Mouse (Mus musculus): ENCODE data around the gene Aebp2. TPM values are rescaled to one million over a fixed set of nuclear protein-coding genes. Genes with fewer than 3 reads are reported as not detected.
"Not testable (repeated sequence)": the region's sequence is repeated elsewhere in the genome, so short reads cannot be mapped to it uniquely, and the experiment has no call there.

Gene Aebp2
- polyA plus RNA-seq, 1 experiment from 2014 or later: 19.6 TPM

DNA sequence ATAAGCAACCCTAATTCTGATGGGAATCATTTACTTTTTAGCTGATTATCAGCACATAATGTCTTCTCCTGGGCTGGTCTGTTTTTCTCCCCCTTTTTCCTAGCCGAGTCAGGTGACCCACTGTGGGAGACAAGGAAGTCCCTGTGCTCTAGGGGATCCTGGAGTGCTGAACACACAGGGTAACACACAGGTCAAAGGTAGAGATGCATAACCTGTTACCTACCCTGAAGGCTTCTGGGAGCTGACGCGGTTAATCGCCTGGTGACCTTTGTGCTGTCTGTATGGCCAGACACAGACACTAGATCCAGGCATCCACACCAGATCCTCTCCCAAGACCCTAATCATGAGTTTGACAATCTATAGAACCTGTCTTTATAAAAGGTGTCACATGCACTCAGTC, 21.3 kb upstream of the Aebp2 start:
- 0 out of 2 replicates have a peak, but pooled peaks cover 4% of the 10 kb centered on the region for H3K4me1 ChIP-seq (ENCODE audit: control insufficient read depth, insufficient read depth, low read length)
- no peak overlapping the region for H3K9ac ChIP-seq (replicated peaks; ENCODE audit: low read depth, low read length)
- ATAC-seq (ENCODE audit: insufficient number of reproducible peaks, insufficient read depth, low FRiP score, low read depth): no peak
- H3K27me3 ChIP-seq (ENCODE audit: control insufficient read depth, insufficient read depth, low read length): no peaks in the 10 kb centered on the region
- no peak overlapping the region for H3K4me2 ChIP-seq (replicated peaks; ENCODE audit: low read depth, low read length)
- H3K27ac ChIP-seq (ENCODE audit: low read length): no peak overlapping the region
- H3K36me3 ChIP-seq (ENCODE audit: control insufficient read depth, insufficient read depth, low read length): peaks cover 16% of the 10 kb centered on the region
- H3K9me3 ChIP-seq (ENCODE audit: control insufficient read depth, low read depth, low read length): no peaks in the 10 kb centered on the region
- no peak overlapping the region for H3K4me3 ChIP-seq (ENCODE audit: low read depth, low read length)
- 91% methylated on average over 4 of the region's 4 CpGs for WGBS

DNA sequence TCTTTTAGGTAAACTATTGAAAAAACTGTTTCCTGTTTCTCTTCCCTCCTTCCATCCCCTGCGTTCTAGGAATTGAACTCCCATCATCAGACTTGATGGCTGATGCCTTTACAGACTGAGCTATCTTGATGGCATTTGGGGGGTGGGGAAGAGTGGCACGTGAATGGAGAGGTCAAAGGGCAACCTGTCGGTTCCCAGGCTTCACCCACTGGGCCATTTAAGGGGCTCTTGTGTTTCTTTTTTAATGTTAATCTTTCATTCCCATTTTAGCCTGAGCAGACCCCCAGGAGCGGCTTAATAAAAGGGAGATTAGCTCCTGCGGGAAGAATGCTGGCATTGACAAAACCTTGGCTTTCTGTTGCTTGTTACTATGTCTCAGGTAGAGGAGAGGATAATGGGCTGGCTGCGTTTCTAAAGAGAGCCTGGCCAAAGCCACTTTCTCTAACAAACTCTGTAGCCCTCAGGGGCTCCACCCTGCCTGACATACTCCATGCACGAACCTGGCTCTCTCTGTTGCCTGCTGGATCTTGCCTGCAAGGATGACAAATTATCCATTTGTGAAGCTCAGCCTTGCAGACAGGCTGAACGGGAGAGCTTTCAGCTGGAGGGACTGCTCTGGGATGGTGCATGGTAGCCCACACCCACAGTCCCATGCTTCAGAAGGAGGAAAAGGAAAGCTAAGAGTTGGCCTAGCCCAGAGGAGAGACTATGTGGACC, 19.1 kb upstream of the Aebp2 start:
- no peaks in the 10 kb centered on the region for H3K27me3 ChIP-seq (ENCODE audit: control insufficient read depth, insufficient read depth, low read length)
- peak; percentile 50; the same call in 1 of the 2 replicates for ATAC-seq (ENCODE audit: insufficient number of reproducible peaks, insufficient read depth, low FRiP score, low read depth)
- H3K36me3 ChIP-seq (ENCODE audit: control insufficient read depth, insufficient read depth, low read length): no peaks in the 10 kb centered on the region; the same call in 1 of the 2 replicates
- 0 out of 2 replicates have a peak, but pooled peaks cover 4% of the 10 kb centered on the region for H3K4me1 ChIP-seq (ENCODE audit: control insufficient read depth, insufficient read depth, low read length)
- H3K27ac ChIP-seq (ENCODE audit: low read length): no peak overlapping the region
- no peak overlapping the region for H3K4me3 ChIP-seq (ENCODE audit: low read depth, low read length)
- H3K9me3 ChIP-seq (ENCODE audit: control insufficient read depth, low read depth, low read length): no peaks in the 10 kb centered on the region
- no peak overlapping the region for H3K9ac ChIP-seq (replicated peaks; ENCODE audit: low read depth, low read length)
- H3K4me2 ChIP-seq (replicated peaks; ENCODE audit: low read depth, low read length): no peak overlapping the region
- 13% methylated on average over 8 of the region's 8 CpGs for WGBS

DNA sequence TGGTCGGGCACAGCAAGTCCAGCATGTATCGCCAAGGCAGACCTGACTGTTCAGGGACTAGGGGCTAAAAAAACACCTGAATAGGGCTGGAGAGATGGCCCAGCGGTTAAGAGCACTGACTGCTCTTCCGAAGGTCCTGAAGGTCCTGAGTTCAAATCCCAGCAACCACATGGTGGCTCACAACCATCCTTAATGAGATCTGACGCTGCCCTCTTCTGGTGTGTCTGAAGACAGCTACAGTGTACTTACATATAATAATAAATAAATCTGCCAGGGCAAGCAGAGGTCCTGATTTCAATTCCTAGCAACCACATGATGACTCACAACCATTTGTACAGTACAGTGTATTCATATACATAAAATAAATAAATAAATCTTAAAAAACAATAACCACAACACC, 17.3 kb upstream of the Aebp2 start:
- not testable (repeated sequence) for H3K4me2 ChIP-seq (replicated peaks; ENCODE audit: low read depth, low read length); H3K27me3 ChIP-seq (ENCODE audit: control insufficient read depth, insufficient read depth, low read length); ATAC-seq (ENCODE audit: insufficient number of reproducible peaks, insufficient read depth, low FRiP score, low read depth); H3K9ac ChIP-seq (replicated peaks; ENCODE audit: low read depth, low read length); H3K27ac ChIP-seq (ENCODE audit: low read length); H3K4me3 ChIP-seq (ENCODE audit: low read depth, low read length); H3K9me3 ChIP-seq (ENCODE audit: control insufficient read depth, low read depth, low read length); H3K36me3 ChIP-seq (ENCODE audit: control insufficient read depth, insufficient read depth, low read length); H3K4me1 ChIP-seq (ENCODE audit: control insufficient read depth, insufficient read depth, low read length)
- 87% methylated on average over 5 of the region's 5 CpGs for WGBS

DNA sequence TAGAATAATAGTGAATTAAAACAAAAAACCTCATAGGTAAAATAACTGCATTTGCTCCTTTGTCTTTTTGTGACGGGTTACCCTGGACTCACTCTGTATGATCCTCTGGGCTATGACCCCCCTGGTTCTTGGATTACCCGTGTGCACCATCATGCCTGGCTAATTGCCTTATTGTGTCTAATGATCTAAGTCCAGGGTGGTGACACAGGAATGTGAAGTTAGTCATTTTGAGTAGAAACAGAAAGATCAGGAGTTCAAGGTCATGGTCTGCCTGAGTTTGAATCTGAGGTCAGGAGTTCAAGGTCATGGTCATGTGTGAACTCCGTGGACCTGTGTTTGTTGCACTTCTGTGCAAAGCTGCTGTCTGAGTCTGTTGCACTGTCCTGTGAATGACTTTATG, 16.7 kb upstream of the Aebp2 start:
- 68% methylated on average over 3 of the region's 3 CpGs for WGBS
- no peak overlapping the region for H3K9ac ChIP-seq (replicated peaks; ENCODE audit: low read depth, low read length)
- ATAC-seq (ENCODE audit: insufficient number of reproducible peaks, insufficient read depth, low FRiP score, low read depth): no peak

DNA sequence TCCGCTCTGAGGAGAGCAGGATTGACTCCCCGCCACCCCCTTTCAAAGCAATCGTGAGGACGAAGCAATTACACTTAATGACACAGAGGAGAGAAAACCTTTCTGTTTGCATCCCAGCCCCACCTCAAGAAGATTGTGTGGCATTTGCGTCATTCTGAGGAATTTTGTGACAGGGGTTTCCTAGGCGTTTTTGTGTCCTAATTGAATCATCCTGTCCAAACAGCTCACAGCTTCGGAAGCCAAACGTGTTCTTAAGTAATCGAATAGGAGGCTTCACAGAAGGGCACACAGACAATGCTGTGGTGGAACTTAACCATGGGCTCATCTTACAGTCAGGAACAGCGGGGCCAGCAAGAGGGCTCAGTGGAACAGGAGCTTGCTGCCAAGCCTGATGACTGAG, 15.9 kb upstream of the Aebp2 start:
- Histone ChIP-seq H3K27ac (ENCODE audit: low read length) (no peak overlapping the region), H3K9ac (replicated peaks; ENCODE audit: low read depth, low read length) (no peak overlapping the region), H3K4me1 (ENCODE audit: control insufficient read depth, insufficient read depth, low read length) (0 out of 2 replicates have a peak, but pooled peaks cover 4% of the 10 kb centered on the region), H3K9me3 (ENCODE audit: control insufficient read depth, low read depth, low read length) (no peaks in the 10 kb centered on the region), H3K4me3 (ENCODE audit: low read depth, low read length) (no peak overlapping the region), H3K27me3 (ENCODE audit: control insufficient read depth, insufficient read depth, low read length) (no peaks in the 10 kb centered on the region), H3K4me2 (replicated peaks; ENCODE audit: low read depth, low read length) (no peak overlapping the region), H3K36me3 (ENCODE audit: control insufficient read depth, insufficient read depth, low read length) (no peaks in the 10 kb centered on the region)
- ATAC-seq (ENCODE audit: insufficient number of reproducible peaks, insufficient read depth, low FRiP score, low read depth): no peak
- 61% methylated on average over 10 of the region's 10 CpGs for WGBS

More for the DNA sequence above, 16.7 kb upstream of the Aebp2 start:
- no peaks in the 10 kb centered on the region for H3K9me3 ChIP-seq (ENCODE audit: control insufficient read depth, low read depth, low read length)
- H3K27me3 ChIP-seq (ENCODE audit: control insufficient read depth, insufficient read depth, low read length): no peaks in the 10 kb centered on the region
- H3K4me3 ChIP-seq (ENCODE audit: low read depth, low read length): no peak overlapping the region
- H3K4me2 ChIP-seq (replicated peaks; ENCODE audit: low read depth, low read length): no peak overlapping the region
- H3K36me3 ChIP-seq (ENCODE audit: control insufficient read depth, insufficient read depth, low read length): no peaks in the 10 kb centered on the region
- no peak overlapping the region for H3K27ac ChIP-seq (ENCODE audit: low read length)
- H3K4me1 ChIP-seq (ENCODE audit: control insufficient read depth, insufficient read depth, low read length): 0 out of 2 replicates have a peak, but pooled peaks cover 4% of the 10 kb centered on the region

DNA sequence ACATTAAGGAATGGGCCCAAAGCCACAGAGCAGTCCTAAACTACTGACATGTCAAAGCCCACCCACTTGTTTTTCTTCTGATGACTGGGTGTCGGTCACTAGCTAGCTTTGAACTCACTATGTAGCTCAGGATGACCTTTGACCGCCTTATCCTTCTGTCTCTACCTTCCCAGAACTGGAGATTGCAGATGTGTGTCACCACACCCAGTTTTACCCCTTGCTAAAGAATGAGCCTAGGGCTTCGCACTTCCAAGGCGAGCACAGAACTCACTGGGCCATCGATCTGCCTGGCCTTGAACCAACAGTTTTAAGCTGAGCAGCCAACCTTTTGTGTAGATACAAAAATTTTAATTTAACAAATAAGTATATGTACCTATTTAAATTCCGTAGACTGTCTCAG, 13.8 kb upstream of the Aebp2 start:
- H3K4me2 ChIP-seq (replicated peaks; ENCODE audit: low read depth, low read length): no peak overlapping the region
- H3K9me3 ChIP-seq (ENCODE audit: control insufficient read depth, low read depth, low read length): no peaks in the 10 kb centered on the region
- no peaks in the 10 kb centered on the region for H3K36me3 ChIP-seq (ENCODE audit: control insufficient read depth, insufficient read depth, low read length)
- 90% methylated on average over 6 of the region's 6 CpGs for WGBS
- H3K4me1 ChIP-seq (ENCODE audit: control insufficient read depth, insufficient read depth, low read length): no peaks in the 10 kb centered on the region
- no peak overlapping the region for H3K4me3 ChIP-seq (ENCODE audit: low read depth, low read length)
- H3K27me3 ChIP-seq (ENCODE audit: control insufficient read depth, insufficient read depth, low read length): no peaks in the 10 kb centered on the region
- H3K9ac ChIP-seq (replicated peaks; ENCODE audit: low read depth, low read length): no peak overlapping the region
- no peak for ATAC-seq (ENCODE audit: insufficient number of reproducible peaks, insufficient read depth, low FRiP score, low read depth)
- H3K27ac ChIP-seq (ENCODE audit: low read length): no peak overlapping the region

DNA sequence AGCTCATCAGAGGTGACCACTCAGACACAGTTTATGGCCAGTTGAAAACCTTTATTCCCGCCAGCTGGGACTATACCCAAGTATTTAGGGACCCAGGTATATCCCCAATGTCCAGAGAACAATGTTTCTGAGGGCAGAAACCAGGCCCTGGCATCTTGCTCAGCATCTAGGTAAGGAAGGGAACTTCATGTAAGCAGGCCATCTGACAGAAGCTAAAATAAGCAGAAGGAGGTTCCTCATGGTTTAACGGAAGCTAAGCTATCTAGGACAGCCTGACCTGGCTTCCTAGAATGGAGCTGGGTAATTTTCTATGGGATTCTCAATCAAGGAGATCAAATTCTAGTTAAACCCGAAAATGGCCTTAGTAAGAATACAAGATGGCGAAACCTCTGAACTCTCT, 12.9 kb upstream of the Aebp2 start:
- H3K27ac ChIP-seq (ENCODE audit: low read length): no peak overlapping the region
- no peak overlapping the region for H3K4me3 ChIP-seq (ENCODE audit: low read depth, low read length)
- H3K27me3 ChIP-seq (ENCODE audit: control insufficient read depth, insufficient read depth, low read length): no peaks in the 10 kb centered on the region
- no peaks in the 10 kb centered on the region for H3K9me3 ChIP-seq (ENCODE audit: control insufficient read depth, low read depth, low read length)
- H3K9ac ChIP-seq (replicated peaks; ENCODE audit: low read depth, low read length): no peak overlapping the region
- H3K4me2 ChIP-seq (replicated peaks; ENCODE audit: low read depth, low read length): no peak overlapping the region
- no peaks in the 10 kb centered on the region for H3K36me3 ChIP-seq (ENCODE audit: control insufficient read depth, insufficient read depth, low read length)
- WGBS: 85% methylated on average over 4 of the region's 4 CpGs
- no peaks in the 10 kb centered on the region for H3K4me1 ChIP-seq (ENCODE audit: control insufficient read depth, insufficient read depth, low read length)
- no peak for ATAC-seq (ENCODE audit: insufficient number of reproducible peaks, insufficient read depth, low FRiP score, low read depth)

DNA sequence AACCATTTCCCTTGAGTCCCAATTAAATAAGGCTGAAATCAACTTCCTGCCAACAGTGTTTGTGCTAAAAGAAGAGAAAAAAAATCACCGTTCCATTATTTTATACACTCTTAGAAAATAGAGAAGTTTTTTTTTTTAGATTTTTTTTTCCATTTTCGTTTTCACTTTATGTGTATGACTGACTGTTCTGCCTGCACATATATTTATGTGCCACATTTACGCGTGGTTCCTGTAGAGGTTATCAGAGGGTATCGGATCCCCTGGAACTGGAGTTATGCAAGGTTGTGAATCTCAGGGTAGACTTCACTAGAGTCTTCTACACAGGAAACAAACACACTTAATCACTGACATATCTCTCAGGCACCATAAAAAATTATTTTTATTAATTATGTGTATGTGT, 12.3 kb upstream of the Aebp2 start:
- H3K9ac ChIP-seq (replicated peaks; ENCODE audit: low read depth, low read length): no peak overlapping the region
- H3K4me1 ChIP-seq (ENCODE audit: control insufficient read depth, insufficient read depth, low read length): no peaks in the 10 kb centered on the region
- H3K27me3 ChIP-seq (ENCODE audit: control insufficient read depth, insufficient read depth, low read length): no peaks in the 10 kb centered on the region
- H3K4me3 ChIP-seq (ENCODE audit: low read depth, low read length): no peak overlapping the region
- no peak for ATAC-seq (ENCODE audit: insufficient number of reproducible peaks, insufficient read depth, low FRiP score, low read depth)
- H3K27ac ChIP-seq (ENCODE audit: low read length): no peak overlapping the region
- WGBS: 85% methylated on average over 5 of the region's 5 CpGs
- H3K36me3 ChIP-seq (ENCODE audit: control insufficient read depth, insufficient read depth, low read length): no peaks in the 10 kb centered on the region
- no peak overlapping the region for H3K4me2 ChIP-seq (replicated peaks; ENCODE audit: low read depth, low read length)
- H3K9me3 ChIP-seq (ENCODE audit: control insufficient read depth, low read depth, low read length): no peaks in the 10 kb centered on the region

DNA sequence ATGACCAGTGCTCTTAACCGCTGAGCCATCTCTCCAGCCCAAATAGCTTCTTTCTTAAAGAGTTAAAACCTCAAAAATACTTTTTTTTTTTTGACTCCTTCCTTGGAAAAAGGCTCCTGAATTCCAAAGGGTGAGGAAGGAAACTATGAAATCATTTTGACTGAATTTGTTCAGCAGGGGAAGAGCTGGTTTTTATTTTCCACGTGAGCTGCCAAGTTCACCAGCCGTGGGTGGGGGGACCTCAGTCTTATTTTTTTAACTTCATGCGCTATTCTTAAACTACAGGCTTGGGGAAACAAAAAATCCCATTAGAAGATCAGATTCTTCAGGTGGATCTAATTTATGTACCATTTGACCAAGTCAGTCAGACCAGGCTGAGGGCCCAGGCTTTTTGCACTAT, 11.2 kb upstream of the Aebp2 start:
- no peak for ATAC-seq (ENCODE audit: insufficient number of reproducible peaks, insufficient read depth, low FRiP score, low read depth)
- no peak overlapping the region for H3K4me3 ChIP-seq (ENCODE audit: low read depth, low read length)
- no peaks in the 10 kb centered on the region for H3K9me3 ChIP-seq (ENCODE audit: control insufficient read depth, low read depth, low read length)
- H3K4me2 ChIP-seq (replicated peaks; ENCODE audit: low read depth, low read length): no peak overlapping the region
- no peak overlapping the region for H3K27ac ChIP-seq (ENCODE audit: low read length)
- H3K27me3 ChIP-seq (ENCODE audit: control insufficient read depth, insufficient read depth, low read length): no peaks in the 10 kb centered on the region
- WGBS: 82% methylated on average over 4 of the region's 4 CpGs
- no peaks in the 10 kb centered on the region for H3K36me3 ChIP-seq (ENCODE audit: control insufficient read depth, insufficient read depth, low read length)
- H3K4me1 ChIP-seq (ENCODE audit: control insufficient read depth, insufficient read depth, low read length): no peaks in the 10 kb centered on the region
- no peak overlapping the region for H3K9ac ChIP-seq (replicated peaks; ENCODE audit: low read depth, low read length)

Measured in stomach, embryonic 14.5 days (tissue).